Mouse (Mus musculus) heart, adult 2 months (tissue): ENCODE measurements at regions not wholly inside any gene's neighbourhood (a gene's known extent, or its start where the extent isn't known, plus 50 kb on each side); places are given as distances from the start of the nearest gene placed in this dataset.

Experiments used
- CTCF ChIP-seq: fragments of 200-600 bp; IDR thresholded peaks from 2 replicates; pipeline ENCODE4 v1.8.1; 2022; ENCODE audit warnings: antibody characterized with exemption, mild to moderate bottlenecking, moderate library complexity
- EP300 ChIP-seq: fragments of 200-500 bp; IDR thresholded peaks from 2 replicates; pipeline ENCODE4 v1.6.1; 2011; ENCODE audit warnings: low read depth, low read length, control low read depth; ENCODE audit not compliant: insufficient read depth
- POLR2A ChIP-seq: fragments of 200-500 bp; IDR thresholded peaks from 2 replicates; pipeline ENCODE4 v1.6.1; 2011; ENCODE audit warnings: mild to moderate bottlenecking, low read depth, low read length, control low read depth; ENCODE audit not compliant: insufficient read depth

DNA sequence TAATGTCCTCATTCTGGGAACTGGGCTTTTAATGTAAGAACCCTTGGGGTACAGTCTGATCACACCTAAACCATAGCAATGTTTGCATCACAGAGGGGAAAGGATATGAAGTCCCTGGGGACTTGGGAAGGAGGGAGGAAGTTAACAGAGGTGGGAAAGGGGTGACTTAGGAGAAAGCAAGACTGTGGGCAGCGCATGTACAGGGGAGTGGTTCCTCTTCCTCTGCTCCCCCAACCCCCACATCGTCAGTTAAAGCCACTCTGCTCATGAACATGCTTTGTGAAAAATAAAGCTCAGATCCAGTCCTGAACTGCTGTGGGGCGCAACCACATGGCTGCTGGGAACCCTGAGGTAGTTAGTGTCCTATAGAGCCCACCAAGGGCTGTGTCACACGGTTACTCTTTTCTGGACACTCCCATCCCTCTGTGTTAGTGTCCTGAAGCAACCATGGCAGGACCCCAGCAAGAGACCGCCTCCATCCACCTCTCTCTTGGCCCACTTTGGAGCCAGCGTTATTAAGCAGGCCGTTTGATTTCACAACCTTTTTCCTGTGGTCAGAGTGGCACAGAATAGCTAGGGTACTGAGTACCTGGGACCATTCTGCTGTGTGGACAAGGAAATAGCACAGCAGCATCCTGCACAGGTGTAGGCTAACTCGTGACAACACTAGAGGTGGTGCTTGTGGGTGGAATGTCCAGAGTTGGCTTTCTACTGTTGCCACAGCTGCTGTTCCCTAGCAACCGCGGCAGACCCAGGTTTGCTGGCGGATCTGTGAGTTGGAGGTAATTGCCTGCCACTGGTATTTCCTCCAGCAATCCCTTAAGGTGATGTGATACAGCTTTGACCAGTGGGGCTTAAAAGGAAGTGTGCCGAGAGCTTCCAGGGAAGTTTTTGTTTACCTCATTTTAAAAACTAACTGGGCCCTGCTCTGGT lies 50.3 kb upstream of the Cpeb4 start:
- TF ChIP-seq EP300, result no peak
- no peak for TF ChIP-seq CTCF
- TF ChIP-seq POLR2A, result no peak
